Mouse (Mus musculus): ENCODE results near the gene Hoxa9.

The Hoxa9 gene

DNA sequence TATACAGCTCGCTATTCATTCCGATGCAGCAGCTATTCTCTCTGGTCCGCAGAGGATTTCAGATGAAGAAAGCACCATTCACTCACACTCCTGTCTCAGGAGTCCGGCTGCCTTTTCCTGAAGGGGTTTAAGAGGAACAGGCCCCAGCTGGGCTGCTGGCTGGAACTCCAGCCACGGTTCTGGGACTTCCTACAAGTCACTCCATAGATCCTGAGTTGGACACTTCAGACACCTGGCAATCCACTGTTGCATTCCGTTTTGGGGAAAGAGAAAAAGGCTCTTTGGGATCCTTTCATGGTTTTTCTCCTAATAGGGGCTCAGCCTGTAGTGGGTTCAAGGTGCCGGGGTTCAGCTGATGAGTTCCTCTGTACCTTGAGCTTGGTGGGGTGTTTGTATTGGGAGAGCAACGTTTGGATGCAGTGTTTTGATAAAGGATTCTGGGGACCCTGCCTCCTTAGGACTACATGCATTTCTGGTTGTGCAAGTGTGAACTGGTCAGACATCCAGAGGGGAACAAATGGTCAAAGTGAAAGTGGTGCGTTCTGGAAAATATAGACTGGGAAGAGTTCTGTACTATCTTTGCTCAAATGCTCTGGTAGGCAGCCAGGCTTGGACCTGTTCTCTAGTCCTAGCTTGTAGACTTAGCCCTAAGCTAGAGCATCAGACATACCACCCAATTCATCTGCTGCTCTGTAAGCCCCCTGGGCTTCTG, 31.0 kb upstream of the Hoxa9 start:
- peak in 1 of 2 experiments; percentile 16 for DNase-seq (ENCODE audit: low spot score in 2 of 2)

DNA sequence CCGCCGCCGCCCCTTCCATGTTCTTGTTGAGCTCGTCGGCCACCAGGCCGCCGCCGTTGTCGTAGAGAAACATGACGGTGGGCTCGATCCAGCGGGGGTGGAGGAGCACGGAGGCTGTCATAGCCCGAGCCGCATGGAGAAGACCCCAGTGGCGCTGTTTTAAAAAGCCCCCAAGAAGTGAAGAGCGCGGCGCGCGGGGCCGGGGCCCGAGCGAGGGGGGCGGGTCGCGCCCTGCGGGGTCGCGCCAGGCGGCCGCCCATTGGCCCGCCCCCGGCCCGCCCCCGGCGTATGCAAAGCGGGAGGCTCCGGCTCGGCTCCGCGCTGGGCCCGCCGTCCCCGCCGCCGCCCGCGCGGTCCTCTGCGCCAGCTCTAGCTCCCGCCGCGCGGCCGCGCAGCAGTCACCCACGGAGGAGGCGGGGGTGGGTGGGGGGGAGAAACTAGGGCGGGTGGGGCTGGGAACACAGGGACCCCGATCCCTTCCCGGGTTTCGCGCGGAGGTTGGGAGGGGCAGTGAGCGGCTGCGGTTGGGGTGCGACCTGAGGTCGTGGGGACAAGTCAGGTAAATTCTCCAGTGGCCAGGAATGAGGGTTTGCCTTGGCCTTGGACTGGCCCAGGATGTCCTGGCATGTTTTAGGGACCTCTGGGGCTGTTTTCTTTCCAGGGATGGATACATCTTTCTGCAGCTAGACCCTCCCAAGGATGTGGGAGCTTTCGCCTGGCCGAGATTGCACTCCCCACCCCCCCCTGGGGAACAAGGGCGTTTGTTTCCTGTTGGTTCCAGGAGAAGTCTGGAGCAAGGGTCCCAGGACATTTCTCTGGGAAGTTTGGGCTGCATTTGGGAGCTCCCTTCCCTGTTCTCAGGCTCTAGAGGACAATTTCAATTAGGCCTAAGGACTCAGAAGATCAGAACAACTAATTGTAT, 30.0 kb upstream of the Hoxa9 start, which contains the start of gene Hoxa13:
TSS of gene Hoxa13 (minus strand) at position 227 of the 922 bp plus-strand sequence.
- peak in 1 of 2 experiments; percentile 7 for DNase-seq (ENCODE audit: low spot score in 2 of 2)

DNA sequence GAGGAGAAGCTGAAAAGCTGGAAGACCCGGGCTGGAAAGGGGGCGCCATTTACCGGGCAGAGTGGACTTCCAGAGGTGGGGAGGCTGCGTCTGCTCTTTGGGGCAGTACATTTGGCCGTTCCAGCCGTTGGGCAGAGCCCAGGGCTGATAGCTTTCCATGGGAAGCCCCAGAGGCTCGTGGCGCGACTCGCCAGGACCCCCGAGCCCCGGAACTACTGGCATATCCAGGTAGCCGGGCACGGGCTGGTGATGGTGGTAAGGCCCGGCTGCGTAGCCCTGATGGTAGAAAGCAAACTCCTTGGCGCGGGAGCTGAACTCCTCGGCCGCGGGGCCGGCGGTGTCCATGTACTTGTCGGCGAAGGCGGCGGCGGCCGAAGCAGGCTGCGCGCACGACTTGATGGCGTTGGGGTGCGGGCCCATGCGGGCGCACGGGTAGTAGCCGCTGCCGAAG, 28.9 kb upstream of the Hoxa9 start:
- no peak for DNase-seq (ENCODE audit: low spot score in 2 of 2)

DNA sequence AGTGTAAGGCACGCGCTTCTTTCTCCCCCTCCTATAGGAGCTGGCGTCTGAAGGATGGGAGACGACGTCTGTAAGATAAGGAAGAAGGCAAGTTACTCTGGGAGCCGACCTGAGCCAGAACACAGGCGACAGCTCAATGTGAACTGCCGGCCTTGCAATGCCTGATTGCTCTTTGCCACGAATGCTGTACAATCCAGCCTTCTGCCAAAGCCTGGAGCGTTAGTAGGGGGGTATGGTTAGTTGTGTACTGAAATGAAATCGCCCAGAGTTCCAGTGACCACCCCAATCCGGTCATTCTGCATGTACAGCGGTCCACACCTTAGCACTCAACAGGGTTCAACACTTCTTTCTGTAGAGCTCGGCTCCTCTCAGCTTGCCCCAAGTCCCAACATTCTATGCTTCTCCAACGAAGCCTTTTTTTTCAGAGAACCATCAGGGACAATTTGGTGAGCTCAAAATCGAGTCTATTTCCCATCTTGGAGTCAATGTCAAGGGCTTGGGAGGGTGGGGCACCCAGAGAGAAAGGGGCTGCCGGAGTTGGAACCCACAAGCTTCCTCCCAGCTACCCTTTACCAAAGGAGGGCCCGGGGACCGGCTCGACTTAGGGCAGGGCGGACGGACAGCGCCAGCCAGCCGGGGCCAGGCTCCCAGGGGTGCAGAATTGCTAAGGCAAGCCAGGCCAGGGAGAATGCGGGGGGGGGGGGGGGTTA, 28.3 kb upstream of the Hoxa9 start:
- DNase-seq (ENCODE audit: low spot score in 2 of 2): no peak

DNA sequence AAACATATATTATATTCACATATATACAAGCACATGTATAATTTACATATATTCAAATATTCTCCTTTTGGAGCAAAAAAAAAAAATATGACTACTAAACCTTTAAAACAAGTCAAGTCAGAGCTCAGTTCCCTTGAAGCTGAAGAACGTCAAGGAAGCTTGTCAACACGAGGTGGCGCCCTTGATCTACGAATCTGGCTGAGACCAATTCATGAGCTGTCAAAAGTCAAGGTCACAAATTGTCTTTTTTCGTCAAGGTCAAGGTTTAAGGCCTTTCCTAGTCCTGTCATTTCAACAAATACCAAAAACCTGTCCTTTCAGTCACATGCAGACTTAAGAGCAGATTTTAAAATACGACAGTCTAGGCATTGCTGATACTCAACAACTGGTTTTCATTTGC, 26.1 kb upstream of the Hoxa9 start:
- peak; percentile 65 to 84 for DNase-seq (ENCODE audit: low spot score in 2 of 2)

DNA sequence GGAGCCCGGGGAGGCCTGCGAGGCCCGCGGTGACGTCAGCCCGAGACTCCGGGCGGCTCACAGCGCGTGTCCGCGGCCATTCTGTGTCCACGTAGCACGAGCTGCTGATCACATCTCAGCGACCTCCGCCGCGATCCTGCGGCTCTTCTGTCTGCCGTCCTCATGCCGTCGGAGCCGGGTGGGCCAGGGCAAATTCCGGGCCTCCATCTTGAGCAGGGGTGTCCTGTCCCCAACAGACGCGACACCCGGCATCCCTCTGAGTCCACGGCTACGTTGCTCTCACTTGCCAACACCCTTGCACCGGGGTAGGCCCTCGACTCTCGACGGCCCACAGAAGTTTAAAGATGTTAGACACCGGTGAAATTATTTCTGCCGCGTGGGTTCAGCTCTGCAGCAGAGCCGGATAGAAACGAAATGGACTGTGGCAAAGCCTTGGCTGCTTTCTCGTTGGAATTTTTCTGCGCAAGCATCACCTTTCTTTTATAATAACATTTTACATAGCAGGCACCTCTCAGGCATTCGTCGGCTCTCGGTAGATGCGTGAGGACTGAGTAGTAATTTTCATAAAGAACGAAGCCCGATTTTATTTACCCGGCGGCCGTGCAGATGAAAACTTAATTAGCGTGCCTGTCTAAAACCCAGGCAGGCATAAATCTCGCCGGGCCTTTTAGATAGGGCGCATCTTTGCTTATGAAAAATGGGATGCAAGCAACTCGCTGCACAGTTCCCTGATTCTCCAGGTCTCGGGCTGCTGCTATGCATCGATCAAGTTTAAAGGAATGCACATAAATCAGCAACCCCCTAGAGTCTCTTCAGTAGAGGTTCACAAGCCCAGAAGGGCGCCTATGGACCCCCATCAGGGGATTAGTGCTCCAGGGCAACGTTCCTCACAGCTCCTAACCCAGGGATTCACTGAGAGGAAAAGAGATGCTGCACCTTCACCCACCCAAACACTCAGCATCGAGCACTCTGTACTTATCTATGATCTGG, 22.9 kb upstream of the Hoxa9 start:
- DNase-seq (ENCODE audit: low spot score in 2 of 2): no peak

DNA sequence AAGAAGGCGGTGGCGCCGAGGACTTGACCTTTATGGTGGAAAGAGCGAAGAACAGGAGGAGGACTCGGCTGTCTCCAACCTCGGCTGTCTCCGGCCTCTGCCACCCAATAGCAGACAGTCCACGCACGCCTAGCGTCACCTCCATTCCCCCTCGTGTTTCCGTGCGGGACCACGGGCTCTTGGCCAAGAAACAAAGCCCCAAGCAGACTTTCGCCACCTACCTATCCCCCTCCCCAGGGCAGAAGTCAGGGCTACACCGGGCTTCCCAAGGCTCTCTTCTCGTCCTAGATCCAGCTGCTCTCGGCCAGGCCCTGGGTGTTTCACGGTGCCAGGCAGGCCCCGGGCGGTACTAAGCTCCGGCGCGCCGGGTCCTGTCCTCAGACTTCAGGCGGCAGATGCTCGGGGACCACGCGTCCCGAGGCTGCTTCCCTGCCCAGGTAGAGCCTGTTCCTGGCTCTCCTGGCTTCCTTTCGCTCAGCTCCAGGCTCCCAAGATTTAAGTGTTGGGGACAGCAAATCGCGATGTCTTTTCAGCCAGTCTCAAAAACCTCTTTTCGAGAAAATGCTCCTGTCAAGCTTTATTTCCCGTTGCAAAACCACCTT, 22.0 kb upstream of the Hoxa9 start:
- DNase-seq (ENCODE audit: low spot score in 2 of 2): no peak

DNA sequence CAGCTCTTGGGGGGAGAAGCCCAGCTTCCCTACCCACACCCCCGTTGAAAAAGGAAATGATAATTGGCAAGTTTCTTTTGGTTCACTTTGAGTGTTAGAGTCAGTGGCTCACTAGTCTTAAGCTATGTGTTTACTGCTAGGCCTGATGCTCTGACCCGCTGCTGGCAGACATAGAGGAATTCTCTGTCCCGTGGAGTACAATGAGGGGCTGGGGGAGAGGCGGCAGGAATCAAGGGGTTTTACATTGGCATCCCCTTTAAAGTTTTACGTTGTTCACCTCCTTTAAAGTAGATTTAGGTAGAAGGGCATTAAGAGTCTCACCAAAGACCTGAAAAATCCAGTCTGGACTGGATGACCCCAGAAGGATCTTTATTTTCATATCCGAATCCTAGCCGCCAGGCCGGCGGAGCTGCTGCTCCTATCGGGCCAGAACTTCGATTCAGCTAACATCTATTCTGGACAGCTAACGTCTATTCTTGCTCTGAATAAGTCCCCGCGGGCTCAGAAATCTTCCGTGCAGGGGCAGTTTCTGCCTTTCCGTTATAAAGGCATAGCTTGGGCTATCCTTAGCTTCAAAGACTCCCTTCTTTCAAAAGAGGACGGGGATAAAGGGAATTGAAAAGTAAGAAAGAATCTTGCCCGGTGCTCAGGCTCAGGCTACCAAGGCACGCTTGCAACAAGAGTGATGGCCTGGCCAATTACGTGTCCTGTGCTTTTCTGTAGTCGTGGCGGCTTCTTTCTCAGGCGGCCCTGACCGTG, 21.3 kb upstream of the Hoxa9 start:
- no peak for DNase-seq (ENCODE audit: low spot score in 2 of 2)

DNA sequence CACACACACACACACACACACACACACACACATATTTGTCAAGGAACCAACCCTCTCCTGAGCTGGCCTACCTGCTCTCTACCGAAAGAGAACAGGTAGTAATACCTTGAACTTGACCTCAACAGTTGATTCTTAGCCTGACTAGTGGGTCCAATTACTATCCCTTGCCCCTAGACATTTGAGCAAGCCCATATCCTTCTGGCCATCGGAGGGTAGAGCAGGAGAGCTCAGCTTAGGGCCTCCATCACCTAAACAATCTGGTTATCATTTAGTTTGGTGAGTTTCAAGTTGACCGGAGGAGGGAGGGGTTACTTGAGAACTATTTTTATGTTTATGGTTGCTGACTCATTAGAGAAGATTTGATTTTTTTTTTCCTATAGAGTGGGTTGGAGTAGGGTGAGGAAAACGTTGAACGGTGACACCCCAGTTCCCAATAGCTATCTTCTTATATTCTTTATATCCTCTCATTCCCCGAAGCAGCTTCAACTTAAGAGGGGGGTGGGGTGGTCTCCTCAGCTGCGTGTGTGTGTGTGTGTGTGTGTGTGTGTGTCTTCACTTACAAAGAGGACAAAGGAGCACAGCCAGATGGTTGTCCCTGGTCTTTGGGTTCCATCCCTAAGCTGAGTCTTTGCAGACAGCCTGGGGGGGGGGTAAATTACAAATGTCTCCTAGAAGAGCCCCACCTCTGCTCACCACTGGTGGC, 20.4 kb upstream of the Hoxa9 start:
- peak in 1 of 2 experiments; percentile 14 for DNase-seq (ENCODE audit: low spot score in 2 of 2)

DNA sequence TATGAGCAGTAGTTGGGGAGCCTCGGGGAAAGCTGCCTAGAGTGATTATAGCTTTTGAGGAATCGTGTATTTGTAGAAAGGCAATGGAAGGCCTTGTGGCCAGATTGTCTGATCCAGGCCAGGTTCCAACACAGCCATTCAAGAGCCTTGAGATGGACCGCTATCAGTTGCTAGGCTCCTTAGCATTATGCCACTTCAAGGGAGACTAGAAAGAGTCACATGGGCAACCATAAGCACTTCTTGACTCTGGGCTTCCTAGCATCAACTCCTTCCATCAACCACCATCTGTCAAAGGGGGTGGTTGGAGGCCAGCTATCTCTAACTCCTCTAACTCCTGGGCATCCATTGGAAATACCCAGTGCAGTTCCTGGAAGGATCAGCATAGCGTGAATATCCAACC, 18.9 kb upstream of the Hoxa9 start:
- DNase-seq (ENCODE audit: low spot score in 2 of 2): peak in 1 of 2 experiments; percentile 6

DNA sequence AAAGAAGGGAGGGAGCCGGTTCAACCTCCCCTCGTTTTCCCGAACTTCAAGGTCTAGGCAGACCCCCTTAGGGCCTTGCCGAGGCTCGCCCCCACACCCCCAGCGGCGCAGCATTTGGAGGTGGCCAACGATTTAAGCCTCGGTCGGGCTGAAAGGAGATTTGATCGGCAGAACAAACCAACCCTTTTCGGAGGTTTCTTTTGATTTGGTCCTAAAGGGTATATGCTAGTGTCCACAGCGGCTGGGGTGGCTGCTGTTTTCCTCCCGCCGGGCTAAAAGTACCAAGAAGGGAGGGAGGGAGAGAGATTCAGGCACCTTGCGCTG, 18.5 kb upstream of the Hoxa9 start:
- peak in 1 of 2 experiments; percentile 16 for DNase-seq (ENCODE audit: low spot score in 2 of 2)

DNA sequence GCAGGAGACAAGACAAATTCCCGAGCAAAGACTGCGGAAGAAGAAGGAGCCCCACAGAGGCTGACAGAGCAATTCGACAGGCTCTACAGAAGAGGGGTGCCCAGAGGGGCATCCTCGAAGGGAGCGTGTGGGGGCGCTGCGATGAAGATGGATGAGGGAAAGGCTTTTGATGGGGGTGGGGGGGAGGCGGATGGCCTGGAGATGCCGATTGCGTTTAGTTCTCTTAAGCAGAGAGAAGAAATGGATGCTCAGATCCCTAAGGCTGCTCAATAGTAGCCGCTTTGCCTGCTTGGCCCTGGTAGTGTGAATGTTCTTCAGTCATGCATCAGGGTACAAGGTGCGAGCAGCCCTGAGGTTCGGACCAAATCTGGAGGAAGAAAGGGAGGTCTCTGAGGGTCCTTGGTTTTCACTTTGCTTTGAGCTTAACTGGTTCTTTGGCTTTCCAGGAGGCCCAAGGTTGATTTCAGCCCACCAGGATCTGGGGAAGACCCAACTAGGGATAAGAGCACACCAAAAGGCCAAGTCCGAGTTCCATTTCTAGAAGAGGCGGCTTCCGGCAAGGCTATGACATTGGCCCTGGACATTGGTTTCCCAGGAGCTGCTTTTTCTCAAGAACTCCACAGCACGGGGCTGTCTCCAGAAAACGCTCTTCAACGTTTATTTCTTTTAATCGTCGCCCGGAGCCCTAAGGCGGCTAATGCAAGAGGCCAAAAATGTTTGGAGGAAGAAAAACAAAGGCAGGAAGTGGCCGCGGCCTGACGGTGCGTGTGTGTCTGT, 17.9 kb upstream of the Hoxa9 start:
- DNase-seq (ENCODE audit: low spot score in 2 of 2): peak in 1 of 2 experiments; percentile 16

DNA sequence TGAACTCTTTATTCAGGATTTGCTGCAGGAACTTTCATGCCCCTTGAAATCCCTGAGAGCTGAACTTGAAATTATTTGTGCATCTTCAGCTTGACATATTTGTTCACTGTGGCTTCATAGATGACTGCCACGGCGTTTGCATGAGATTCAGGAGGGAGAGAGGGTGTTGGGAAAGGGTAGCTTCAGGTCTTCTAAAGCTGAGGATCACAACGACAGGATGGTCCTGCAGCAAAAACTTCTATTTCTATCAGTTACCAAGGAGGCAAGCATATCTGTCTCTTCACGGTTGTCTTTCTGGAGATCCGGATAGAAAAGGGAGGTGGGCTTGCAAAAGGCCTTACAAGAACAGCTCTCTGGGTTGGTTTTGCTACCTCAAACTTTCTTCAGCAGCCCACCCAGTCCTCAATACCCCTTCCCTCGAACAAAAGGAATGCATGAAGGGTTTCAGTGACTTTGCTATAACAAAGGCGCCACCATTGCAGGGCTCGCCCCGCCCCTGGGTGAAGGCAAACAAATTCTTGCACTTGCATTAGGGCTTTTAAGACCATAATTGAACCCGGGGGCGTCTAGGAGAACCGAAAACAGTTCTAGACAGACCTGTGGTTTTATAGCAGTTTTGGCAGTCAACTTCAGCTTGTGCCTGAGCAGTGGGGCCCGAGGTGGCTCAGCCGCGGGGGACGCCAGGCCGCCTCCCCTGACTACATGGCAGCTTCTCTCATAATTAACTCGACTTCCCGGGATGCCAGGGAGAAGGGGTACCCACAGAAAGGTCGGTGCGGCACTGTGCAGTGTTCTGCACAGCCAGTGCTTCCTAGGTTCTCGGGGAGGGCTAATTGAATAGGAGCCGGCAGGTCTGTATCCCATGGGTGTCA, 17.1 kb upstream of the Hoxa9 start:
- peak in 1 of 2 experiments; percentile 13 for DNase-seq (ENCODE audit: low spot score in 2 of 2)

DNA sequence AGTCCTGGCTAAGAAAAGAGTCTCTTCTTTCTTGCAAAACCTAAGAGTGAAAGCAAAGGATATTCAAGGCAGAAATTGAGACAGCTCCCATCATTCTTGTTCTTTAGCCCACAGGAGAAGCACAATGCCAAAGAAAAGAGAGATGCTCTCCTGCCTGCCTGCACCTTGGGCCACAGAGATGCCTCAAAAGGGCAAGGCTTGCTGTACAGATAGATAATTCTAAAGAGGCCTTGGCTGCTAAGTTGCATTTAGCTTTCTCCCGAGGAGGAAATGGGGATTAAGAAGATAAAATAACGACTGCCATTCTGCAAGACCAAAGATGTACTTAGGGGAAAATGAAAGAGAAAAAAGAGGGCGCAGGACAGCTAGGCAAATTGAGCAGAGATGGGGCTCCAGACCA, 16.0 kb upstream of the Hoxa9 start:
- DNase-seq (ENCODE audit: low spot score in 2 of 2): no peak

DNA sequence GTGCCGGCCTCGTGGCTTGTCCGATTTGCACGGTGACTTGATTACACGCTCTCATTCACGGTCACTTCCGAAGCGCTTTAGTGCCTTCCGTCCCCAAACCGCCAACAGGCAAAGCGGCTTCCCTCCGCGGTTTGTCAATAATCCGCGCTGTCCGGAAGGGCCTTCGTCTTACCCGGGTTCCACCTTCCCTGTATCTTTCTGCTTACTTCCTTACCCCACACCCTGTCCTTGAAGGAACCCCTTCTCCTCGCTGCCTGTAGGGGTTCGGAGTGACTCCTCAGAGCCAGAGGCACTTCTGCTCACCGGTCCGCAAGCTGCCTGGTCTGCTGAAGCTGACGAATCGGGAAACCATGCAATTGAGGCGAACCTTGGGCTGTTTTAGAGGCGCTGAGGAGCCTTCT, 15.5 kb upstream of the Hoxa9 start:
- DNase-seq (ENCODE audit: low spot score in 2 of 2): no peak

DNA sequence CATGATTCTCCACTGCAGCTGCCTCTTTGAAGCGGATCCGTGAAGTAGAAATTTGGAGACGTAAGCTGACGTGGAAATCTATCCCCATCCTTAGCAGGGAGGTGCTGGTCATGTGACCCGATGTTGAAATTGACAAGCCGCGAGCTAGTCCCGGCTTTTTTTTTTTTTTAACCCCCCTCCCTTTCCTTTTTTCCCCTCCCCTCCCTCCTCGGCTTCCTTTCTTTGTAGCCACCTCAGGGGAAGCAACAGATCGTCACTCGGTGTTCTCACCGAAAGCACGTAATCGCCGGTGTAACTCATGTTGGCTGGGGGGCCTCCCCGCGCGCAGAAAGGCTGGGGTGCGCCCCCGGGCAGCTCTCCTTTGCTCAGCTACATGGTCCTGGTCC, 14.9 kb upstream of the Hoxa9 start, which contains the start of gene Hoxa11:
TSS of gene Hoxa11 (minus strand) at position 54 of the 386 bp plus-strand sequence.
- DNase-seq (ENCODE audit: low spot score in 2 of 2): no peak

DNA sequence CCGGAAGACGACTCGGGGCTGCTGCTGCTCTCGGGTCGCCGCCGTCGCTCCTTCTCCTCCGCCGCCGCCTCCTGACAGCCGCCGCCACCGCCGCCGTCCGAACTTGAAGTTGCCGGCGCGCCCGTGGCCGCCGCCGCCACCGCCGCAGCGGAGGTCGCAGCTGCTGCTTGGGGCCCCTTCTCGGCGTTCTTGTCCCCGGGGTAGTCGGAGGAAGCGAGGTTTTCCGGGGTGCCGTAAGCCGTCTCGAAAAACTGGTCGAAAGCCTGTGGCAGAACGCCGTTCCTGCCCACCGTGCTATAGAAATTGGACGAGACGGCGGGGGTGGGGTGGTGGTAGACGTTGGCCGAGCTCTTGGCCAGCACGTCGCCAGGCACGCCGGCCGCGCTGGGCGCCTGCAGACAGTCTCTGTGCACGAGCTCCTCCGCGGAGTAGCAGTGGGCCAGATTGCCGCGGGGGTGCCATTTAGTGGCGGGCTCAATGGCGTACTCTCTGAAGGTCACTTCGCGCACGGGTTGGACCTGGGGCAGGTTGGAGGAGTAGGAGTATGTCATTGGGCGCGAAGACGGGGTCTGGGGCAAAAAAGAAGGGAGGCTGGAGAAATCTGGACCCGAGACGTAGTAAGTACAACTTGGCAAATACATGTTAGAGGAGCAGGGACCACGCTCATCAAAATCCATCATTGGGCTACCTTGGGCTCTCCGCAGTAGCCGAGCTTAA, 14.3 kb upstream of the Hoxa9 start:
- no peak for DNase-seq (ENCODE audit: low spot score in 2 of 2)
